8 mouse cellular contexts compared by ENCODE assay signal in genomic region chr7:75366285-75366882, GRCm38 (mm10). TPM values are rescaled to one million over a fixed set of nuclear protein-coding genes. Genes with fewer than 3 reads are reported as not detected.
DNase-seq lines count a peak whose midpoint lies in the region; ATAC-seq and TF ChIP-seq lines count a peak whose summit lies in the region.

No protein-coding gene starts in this region.

- no peak overlapping the region for H3K9ac ChIP-seq in ES-Bruce4 (ENCODE audit: low read depth, poor library complexity, severe bottlenecking)
- H3K9ac ChIP-seq in forebrain, embryonic 14.5 days (ENCODE audit: low read length) = no peak overlapping the region
- H3K9ac ChIP-seq in lung, embryonic 16.5 days (ENCODE audit: low read length) = no peak overlapping the region

- H3K4me1 ChIP-seq in ES-Bruce4 (ENCODE audit: control insufficient read depth, insufficient read depth, low read length) = no peaks in the 10 kb centered on the region
- no peaks in the 10 kb centered on the region for H3K4me1 ChIP-seq in forebrain, embryonic 14.5 days (ENCODE audit: control insufficient read depth, insufficient read depth, low read length)
- H3K4me1 ChIP-seq in lung, embryonic 16.5 days (replicated peaks; ENCODE audit: control insufficient read depth, insufficient read depth, low read length) = no peaks in the 10 kb centered on the region
- H3K4me1 ChIP-seq in thymus, adult 2 months (replicated peaks; ENCODE audit: control insufficient read depth, insufficient read depth, low read length) = peaks cover 21% of the 10 kb centered on the region

- peak; percentile 64 for ATAC-seq in forebrain, embryonic 14.5 days
- peak; percentile 50; the same call in 1 of the 2 replicates for ATAC-seq in lung, embryonic 16.5 days (ENCODE audit: low read depth)

- 5% methylated on average over 8 of the region's 8 CpGs for WGBS in forebrain, embryonic 14.5 days
- WGBS in lung, embryonic 16.5 days = 3% methylated on average over 8 of the region's 8 CpGs
- WGBS in thymus, adult 2 months = 13% methylated on average over 8 of the region's 8 CpGs

- H3K27me3 ChIP-seq in ES-Bruce4 (ENCODE audit: control insufficient read depth, insufficient read depth, low read length, poor library complexity, severe bottlenecking) = no peaks in the 10 kb centered on the region
- H3K27me3 ChIP-seq in forebrain, embryonic 14.5 days (replicated peaks; ENCODE audit: control insufficient read depth, insufficient read depth, low read length) = no peaks in the 10 kb centered on the region
- H3K27me3 ChIP-seq in lung, embryonic 16.5 days (ENCODE audit: control insufficient read depth, insufficient read depth, low read depth, low read length) = no peaks in the 10 kb centered on the region
- H3K27me3 ChIP-seq in thymus, adult 2 months (ENCODE audit: control insufficient read depth, insufficient read depth, low read length) = no peaks in the 10 kb centered on the region

- TF ChIP-seq CTCF in ES-Bruce4 (IDR thresholded peaks at IDR 0.05; ENCODE audit: low read depth, low read length) = peak; percentile 96
- TF ChIP-seq CTCF in layer of hippocampus, adult 2 months (conservative IDR thresholded peaks at IDR 0.05) = peak; percentile 95
- TF ChIP-seq CTCF in thymus, adult 2 months (IDR thresholded peaks at IDR 0.05; ENCODE audit: borderline replicate concordance, control insufficient read depth, extremely low read depth, insufficient read depth, low read length, poor library complexity) = peak; percentile 46; the same call in 1 of the 2 replicates

- TF ChIP-seq EP300 in ES-Bruce4 (IDR thresholded peaks at IDR 0.05; ENCODE audit: insufficient read depth, low read depth, low read length) = no peak

- no peak overlapping the region for H3K4me3 ChIP-seq in ES-Bruce4 (ENCODE audit: low read depth, low read length)
- H3K4me3 ChIP-seq in forebrain, embryonic 14.5 days (ENCODE audit: low read depth, low read length) = no peak overlapping the region
- H3K4me3 ChIP-seq in layer of hippocampus, adult 2 months = no peak overlapping the region; the same call in 1 of the 2 replicates
- no peak overlapping the region for H3K4me3 ChIP-seq in lung, embryonic 16.5 days (ENCODE audit: low read length)
- H3K4me3 ChIP-seq in thymus, adult 2 months (ENCODE audit: control insufficient read depth, insufficient read depth, low read length) = no peak overlapping the region

- no peaks in the 10 kb centered on the region for H3K36me3 ChIP-seq in ES-Bruce4 (ENCODE audit: control insufficient read depth, insufficient read depth, low read length, poor library complexity, severe bottlenecking)
- H3K36me3 ChIP-seq in forebrain, embryonic 14.5 days (ENCODE audit: control insufficient read depth, insufficient read depth, low read length) = no peaks in the 10 kb centered on the region
- H3K36me3 ChIP-seq in lung, embryonic 16.5 days (ENCODE audit: control insufficient read depth, insufficient read depth, low read length) = no peaks in the 10 kb centered on the region
- no peaks in the 10 kb centered on the region for H3K36me3 ChIP-seq in thymus, adult 2 months (ENCODE audit: control insufficient read depth, insufficient read depth, low read length)

- TF ChIP-seq POLR2A in ES-Bruce4 (IDR thresholded peaks at IDR 0.05; ENCODE audit: insufficient read depth, low read length) = no peak
- TF ChIP-seq POLR2A in thymus, adult 2 months (IDR thresholded peaks at IDR 0.05; ENCODE audit: control insufficient read depth, extremely low read depth, insufficient read depth, low read length, poor library complexity) = no peak

- H3K9me3 ChIP-seq in ES-Bruce4 (replicated peaks; ENCODE audit: control insufficient read depth, insufficient read depth, low read length, poor library complexity, severe bottlenecking) = 0 out of 2 replicates have a peak, but pooled peaks cover 3% of the 10 kb centered on the region
- H3K9me3 ChIP-seq in forebrain, embryonic 14.5 days (replicated peaks; ENCODE audit: control insufficient read depth, low read length) = no peaks in the 10 kb centered on the region
- H3K9me3 ChIP-seq in lung, embryonic 16.5 days (ENCODE audit: control insufficient read depth, low read length) = no peaks in the 10 kb centered on the region

- DNase-seq in c-Kit-positive CD71-positive TER-119-positive erythroid progenitor cells, embryonic 14.5 days (ENCODE audit: low spot score) = peak; percentile 31
- DNase-seq in forebrain, embryonic 14.5 days (ENCODE audit: low spot score) = peak; percentile 90
- DNase-seq in heart, postnatal 14 days = peak; percentile 80 to 87
- DNase-seq in layer of hippocampus, adult 2 months (ENCODE audit: low spot score in 2 of 2) = peak; percentile 85 to 88
- DNase-seq in ovary, adult 18-20 months (ENCODE audit: low spot score) = peak; percentile 21
- peak; percentile 79 for DNase-seq in thymus, adult 2 months

- intact Hi-C loops in heart, postnatal 14 days (cut with DNase I) = loop anchor here (1.0 to 5.0 kb wide), 3 partner anchors 231 to 994 kb away; no protein-coding TSS in a partner anchor

- no peak overlapping the region for H3K27ac ChIP-seq in ES-Bruce4 (ENCODE audit: insufficient read depth, low read length)
- H3K27ac ChIP-seq in forebrain, embryonic 14.5 days (ENCODE audit: low read depth, low read length) = no peak overlapping the region
- H3K27ac ChIP-seq in layer of hippocampus, adult 2 months = no peak overlapping the region
- no peak overlapping the region for H3K27ac ChIP-seq in lung, embryonic 16.5 days (ENCODE audit: low read length)
- no peak overlapping the region for H3K27ac ChIP-seq in thymus, adult 2 months (ENCODE audit: control insufficient read depth, insufficient read depth, low read length)

- H3K4me2 ChIP-seq in forebrain, embryonic 14.5 days (ENCODE audit: low read length) = no peak overlapping the region
- H3K4me2 ChIP-seq in lung, embryonic 16.5 days (ENCODE audit: low read depth, low read length) = no peak overlapping the region

RNA-seq across cellular contexts. Expression of gene Sv2b, which starts 57.3 kb away (rescaled TPM):
- not detected in 2 replicates for polyA plus RNA-seq in ES-Bruce4 (2011; ENCODE audit: insufficient read depth, insufficient read length, low read depth, missing spikeins)
- 8.4 and 10.4 TPM in 2 replicates for polyA plus RNA-seq in forebrain, embryonic 14.5 days (2014; fragmentation: Nextera tagmentation; extraction: Ambion mirVana)
- total RNA-seq in heart, postnatal 14 days (2021) = under 1 TPM; 0.53 to 0.63 TPM
- 100 to 1,000 TPM; 289 to 309 TPM for total RNA-seq in layer of hippocampus, adult 2 months (2021)
- 0.44 and 0.75 TPM in 2 replicates for polyA plus RNA-seq in lung, embryonic 16.5 days (2015; fragmentation: Nextera tagmentation; extraction: Ambion mirVana)
- polyA plus RNA-seq in thymus, adult 2 months (2012; rRNA removed) = 0.77 and 0.94 TPM in 2 replicates

Comparison
In these comparisons a context has a peak if more than half of its experiments do, and no peak if none do; other contexts are left out.
1. CTCF ChIP-seq: peak in every context shown above with its lines; median percentile 96 in ES-Bruce4; 95 in layer of hippocampus, adult 2 months; 46 in thymus, adult 2 months.
2. DNase-seq: peak in every context shown above with its lines; median percentile 90 in forebrain, embryonic 14.5 days; 86 in layer of hippocampus, adult 2 months; 84 in heart, postnatal 14 days; 79 in thymus, adult 2 months; 31 in c-Kit-positive CD71-positive TER-119-positive erythroid progenitor cells, embryonic 14.5 days; 21 in ovary, adult 18-20 months.